Mouse (Mus musculus) urinary bladder, postnatal 10 days (tissue): ENCODE data around the gene Dhcr7.

Experiments
- DNase-seq: peaks from one replicate; pipeline ENCODE4 v3.0.0; 2022; ENCODE audit warnings: low spot score

The Dhcr7 gene

GRCm38 (mm10) chr7:143822375-143823265 is at the start of gene Dhcr7, which contains the start of gene Nadsyn1:
TSS of gene Dhcr7 (plus strand) at chr7:143823145.
TSS of gene Nadsyn1 (minus strand) at chr7:143822849.
- peak; percentile 98 for DNase-seq

GRCm38 (mm10) chr7:143776137-143776536 is 46.8 kb upstream of the Dhcr7 start:
- no peak for DNase-seq

GRCm38 (mm10) chr7:143777375-143777774 is 45.6 kb upstream of the Dhcr7 start:
- no peak for DNase-seq

- no peak for DNase-seq
These were observed 39.5 kb upstream of the Dhcr7 start for GRCm38 (mm10) chr7:143783378-143783995.

GRCm38 (mm10) chr7:143783996-143784829 is 38.7 kb upstream of the Dhcr7 start, which contains the start of gene Mrgpre:
TSS of gene Mrgpre (minus strand) at chr7:143784500.
- DNase-seq = peak; percentile 46

- no peak for DNase-seq
These were observed 30.5 kb upstream of the Dhcr7 start for GRCm38 (mm10) chr7:143792336-143792985.

- no peak for DNase-seq
These were observed 29.8 kb upstream of the Dhcr7 start for GRCm38 (mm10) chr7:143793121-143793520.

GRCm38 (mm10) chr7:143798783-143799182 is 24.2 kb upstream of the Dhcr7 start:
- DNase-seq = no peak

GRCm38 (mm10) chr7:143800770-143801169 is 22.2 kb upstream of the Dhcr7 start:
- no peak for DNase-seq

- DNase-seq = no peak
These were observed 21.5 kb upstream of the Dhcr7 start for GRCm38 (mm10) chr7:143801195-143802065.

- no peak for DNase-seq
These were observed 17.7 kb upstream of the Dhcr7 start for GRCm38 (mm10) chr7:143805199-143805624.

GRCm38 (mm10) chr7:143808909-143809308 is 14.0 kb upstream of the Dhcr7 start:
- DNase-seq = no peak

- DNase-seq = no peak
These were observed 3.7 kb upstream of the Dhcr7 start for GRCm38 (mm10) chr7:143819201-143819600.

GRCm38 (mm10) chr7:143821241-143821640 is 1.7 kb upstream of the Dhcr7 start:
- DNase-seq = no peak

- no peak for DNase-seq
These were observed 291 bp downstream of the Dhcr7 start for GRCm38 (mm10) chr7:143823266-143823605.

GRCm38 (mm10) chr7:143826985-143827384 is 4.0 kb downstream of the Dhcr7 start:
- DNase-seq = no peak

- DNase-seq = peak; percentile 76
These were observed 6.8 kb downstream of the Dhcr7 start for GRCm38 (mm10) chr7:143829504-143830331.

- DNase-seq = no peak
These were observed 7.5 kb downstream of the Dhcr7 start for GRCm38 (mm10) chr7:143830399-143830798.

- no peak for DNase-seq
These were observed 9.3 kb downstream of the Dhcr7 start for GRCm38 (mm10) chr7:143832196-143832595.

GRCm38 (mm10) chr7:143832611-143833010 is 9.7 kb downstream of the Dhcr7 start:
- DNase-seq = no peak
